Comparison of ENCODE assay signal across 33 mouse cellular contexts in genomic region chr10:62088411-62088810, GRCm38 (mm10). TPM values are rescaled to one million over a fixed set of nuclear protein-coding genes. Genes with fewer than 3 reads are reported as not detected.
DNase-seq lines count a peak whose midpoint lies in the region; ATAC-seq and TF ChIP-seq lines count a peak whose summit lies in the region.
"Had no signal": no experiment of that assay in that cellular context is flagged by ENCODE, and none has a peak within 500 bp of the region (broad histone marks: within the 10 kb centered on the region; RNA-seq: fewer than 3 reads in every experiment).

No protein-coding gene starts in this region.

- H3K36me3 ChIP-seq in limb, embryonic 14.5 days (ENCODE audit: control insufficient read depth, insufficient read depth, low read length) = no peaks in the 10 kb centered on the region
- no peaks in the 10 kb centered on the region for H3K36me3 ChIP-seq in limb, embryonic 10.5 days
- H3K36me3 ChIP-seq in embryonic facial prominence, embryonic 10.5 days (replicated peaks) = no peaks in the 10 kb centered on the region
- no peaks in the 10 kb centered on the region for H3K36me3 ChIP-seq in intestine, postnatal 0 days (ENCODE audit: control insufficient read depth, insufficient read depth)
- H3K36me3 ChIP-seq: embryonic facial prominence, embryonic 13.5 days; forebrain, embryonic 12.5 days; forebrain, embryonic 15.5 days; hindbrain, embryonic 13.5 days; intestine, embryonic 15.5 days had no signal

- no peaks in the 10 kb centered on the region for H3K27me3 ChIP-seq in limb, embryonic 14.5 days (ENCODE audit: control insufficient read depth, insufficient read depth, low read length)
- no peaks in the 10 kb centered on the region for H3K27me3 ChIP-seq in limb, embryonic 10.5 days (ENCODE audit: low read depth, poor library complexity, severe bottlenecking)
- no peaks in the 10 kb centered on the region for H3K27me3 ChIP-seq in embryonic facial prominence, embryonic 10.5 days (replicated peaks; ENCODE audit: low read depth, poor library complexity, severe bottlenecking)
- H3K27me3 ChIP-seq in intestine, postnatal 0 days (replicated peaks; ENCODE audit: control insufficient read depth, insufficient read depth, low read length) = no peaks in the 10 kb centered on the region
- H3K27me3 ChIP-seq: embryonic facial prominence, embryonic 13.5 days; forebrain, embryonic 12.5 days; forebrain, embryonic 15.5 days; hindbrain, embryonic 13.5 days; intestine, embryonic 15.5 days had no signal

- no peak for TF ChIP-seq POLR2A in limb, embryonic 14.5 days (IDR thresholded peaks at IDR 0.05; ENCODE audit: borderline replicate concordance, extremely low read depth, insufficient read depth, insufficient read length)

- peak; percentile 56 for DNase-seq in adrenal gland, adult 8-10 months
- DNase-seq in adrenal gland, postnatal 10 days = no peak
- no peak for DNase-seq in limb, embryonic 14.5 days (ENCODE audit: low spot score)
- no peak for DNase-seq in limb, embryonic 10.5 days (ENCODE audit: low spot score)
- DNase-seq in adrenal gland, postnatal 36 days = peak; percentile 35 to 43
- DNase-seq in embryonic facial prominence, embryonic 10.5 days (ENCODE audit: low spot score) = no peak
- DNase-seq: cerebellum, adult 11 months; cerebellum, adult 2 months; cerebellum, adult 9-11 months; cerebellum, postnatal 25 days; gastrocnemius, adult 2 months; gastrocnemius, postnatal 14 days; heart, adult 11 months; kidney, adult 18-20 months had no signal

- no peak for TF ChIP-seq CTCF in intestine, postnatal 0 days (IDR thresholded peaks at IDR 0.05; ENCODE audit: low read depth)

- ATAC-seq in limb, embryonic 14.5 days (ENCODE audit: low FRiP score, low read depth) = no peak
- no peak for ATAC-seq in intestine, postnatal 0 days
- ATAC-seq: CD4-positive, CD25-positive, alpha-beta regulatory T cell, adult 4 months; forebrain, embryonic 15.5 days; hindbrain, embryonic 16.5 days; intestine, embryonic 15.5 days had no signal

- no peak overlapping the region for H3K4me2 ChIP-seq in limb, embryonic 14.5 days (replicated peaks; ENCODE audit: low read depth, low read length, severe bottlenecking)
- no peak overlapping the region for H3K4me2 ChIP-seq in intestine, postnatal 0 days (replicated peaks; ENCODE audit: low read depth)
- H3K4me2 ChIP-seq: embryonic facial prominence, embryonic 13.5 days; forebrain, embryonic 12.5 days; forebrain, embryonic 15.5 days; heart, embryonic 11.5 days; hindbrain, embryonic 13.5 days; intestine, embryonic 15.5 days had no signal

- WGBS in limb, embryonic 14.5 days = 85% methylated on average over 5 of the region's 5 CpGs
- 83% methylated on average over 5 of the region's 5 CpGs for WGBS in limb, embryonic 10.5 days
- WGBS in embryonic facial prominence, embryonic 10.5 days = 83% methylated on average over 5 of the region's 5 CpGs
- 79% methylated on average over 5 of the region's 5 CpGs for WGBS in intestine, postnatal 0 days

- no peaks in the 10 kb centered on the region for H3K9me3 ChIP-seq in limb, embryonic 14.5 days (ENCODE audit: control insufficient read depth, low read length)
- no peaks in the 10 kb centered on the region for H3K9me3 ChIP-seq in limb, embryonic 10.5 days (replicated peaks)
- H3K9me3 ChIP-seq in embryonic facial prominence, embryonic 10.5 days = no peaks in the 10 kb centered on the region
- no peaks in the 10 kb centered on the region for H3K9me3 ChIP-seq in intestine, postnatal 0 days (ENCODE audit: control insufficient read depth)
- H3K9me3 ChIP-seq: embryonic facial prominence, embryonic 13.5 days; forebrain, embryonic 12.5 days; forebrain, embryonic 15.5 days; intestine, embryonic 15.5 days had no signal

- 0 out of 2 replicates have a peak overlapping the region, but pooled peaks have one; percentile 16 for H3K9ac ChIP-seq in limb, embryonic 14.5 days (ENCODE audit: low read depth, low read length, severe bottlenecking)
- H3K9ac ChIP-seq in intestine, postnatal 0 days (ENCODE audit: low read depth, low read length) = no peak overlapping the region
- H3K9ac ChIP-seq: embryonic facial prominence, embryonic 13.5 days; forebrain, embryonic 12.5 days; forebrain, embryonic 15.5 days; hindbrain, embryonic 13.5 days; intestine, embryonic 15.5 days had no signal

- H3K4me1 ChIP-seq in limb, embryonic 14.5 days (ENCODE audit: control insufficient read depth, insufficient read depth, low read length) = no peaks in the 10 kb centered on the region
- peaks cover 6% of the 10 kb centered on the region for H3K4me1 ChIP-seq in limb, embryonic 10.5 days
- peaks cover 9% of the 10 kb centered on the region for H3K4me1 ChIP-seq in embryonic facial prominence, embryonic 10.5 days
- H3K4me1 ChIP-seq in intestine, postnatal 0 days (replicated peaks; ENCODE audit: control insufficient read depth, insufficient read depth, low read length) = no peaks in the 10 kb centered on the region
- H3K4me1 ChIP-seq: forebrain, embryonic 12.5 days; forebrain, embryonic 15.5 days; hindbrain, embryonic 13.5 days; intestine, embryonic 15.5 days had no signal

- H3K4me3 ChIP-seq in limb, embryonic 14.5 days (replicated peaks; ENCODE audit: low read length) = no peak overlapping the region
- no peak overlapping the region for H3K4me3 ChIP-seq in limb, embryonic 10.5 days
- no peak overlapping the region for H3K4me3 ChIP-seq in embryonic facial prominence, embryonic 10.5 days
- no peak overlapping the region for H3K4me3 ChIP-seq in intestine, postnatal 0 days (ENCODE audit: low read depth, low read length)
- H3K4me3 ChIP-seq: embryonic facial prominence, embryonic 13.5 days; erythroblast, embryonic 14.5 days; forebrain, embryonic 12.5 days; forebrain, embryonic 15.5 days; gastrocnemius, adult 2 months; hindbrain, embryonic 13.5 days; intestine, embryonic 15.5 days had no signal

- H3K27ac ChIP-seq in limb, embryonic 14.5 days (replicated peaks; ENCODE audit: low read depth, low read length) = no peak overlapping the region
- H3K27ac ChIP-seq in limb, embryonic 10.5 days = no peak overlapping the region
- peak overlapping the region; percentile 35; the same call in 1 of the 2 replicates for H3K27ac ChIP-seq in embryonic facial prominence, embryonic 10.5 days (replicated peaks)
- no peak overlapping the region for H3K27ac ChIP-seq in intestine, postnatal 0 days (ENCODE audit: low read depth, low read length)
- H3K27ac ChIP-seq: embryonic facial prominence, embryonic 13.5 days; forebrain, embryonic 12.5 days; forebrain, embryonic 15.5 days; gastrocnemius, adult 2 months; hindbrain, embryonic 13.5 days; intestine, embryonic 15.5 days had no signal

RNA-seq across cellular contexts. Expression of gene Neurog3, which starts 44.5 kb away (rescaled TPM):
- not detected for total RNA-seq in adrenal gland, adult 8-10 months (2022)
- not detected for total RNA-seq in adrenal gland, postnatal 10 days (2021)
- not detected in 2 replicates for polyA plus RNA-seq in limb, embryonic 14.5 days (2012; rRNA removed)
- not detected in 2 replicates for polyA plus RNA-seq in limb, embryonic 14.5 days (2014; fragmentation: Nextera tagmentation; extraction: Ambion mirVana)
- polyA plus RNA-seq in limb, embryonic 10.5 days (2016; fragmentation: Nextera tagmentation; extraction: Ambion mirVana) = not detected in 2 replicates
- not detected for total RNA-seq in adrenal gland, postnatal 36 days (2021)
- 0.88 and 0.98 TPM in 2 replicates for polyA plus RNA-seq in embryonic facial prominence, embryonic 10.5 days (2016; fragmentation: Nextera tagmentation; extraction: Ambion mirVana)
- polyA plus RNA-seq in intestine, postnatal 0 days (2015; fragmentation: Nextera tagmentation; extraction: Ambion mirVana) = 1.4 and 1.5 TPM in 2 replicates
- total RNA-seq: common myeloid progenitor, adult 5-6 weeks; gastrocnemius, adult 2 months; gastrocnemius, postnatal 14 days; gastrocnemius, postnatal 4 days; heart, adult 8-10 months; heart, postnatal 25 days; hematopoietic stem cell, adult 5-6 weeks; MEL had no signal
- polyA plus RNA-seq: C2C12; CD4-positive, CD25-positive, alpha-beta regulatory T cell, adult 4 months; embryonic facial prominence, embryonic 13.5 days; erythroblast, embryonic 14.5 days; heart, embryonic 14.5 days; heart, postnatal 0 days; hindbrain, embryonic 16.5 days had no signal

RNA-seq across cellular contexts. Expression of gene Fam241b, which starts 55.3 kb away (rescaled TPM):
- 10 to 100 TPM in 2 of 4 experiments, 1 to 10 TPM in 2; 5.6 to 11.7 (median 8.7) TPM for total RNA-seq in adrenal gland, adult 8-10 months (2022)
- total RNA-seq in adrenal gland, postnatal 10 days (2021) = 1 to 10 TPM; 1.2 to 4.2 TPM
- 8.4 and 8.5 TPM in 2 replicates for polyA plus RNA-seq in limb, embryonic 14.5 days (2012; rRNA removed)
- 5.0 and 5.4 TPM in 2 replicates for polyA plus RNA-seq in limb, embryonic 14.5 days (2014; fragmentation: Nextera tagmentation; extraction: Ambion mirVana)
- polyA plus RNA-seq in limb, embryonic 10.5 days (2016; fragmentation: Nextera tagmentation; extraction: Ambion mirVana) = 9.0 and 12.6 TPM in 2 replicates
- 1 to 10 TPM; 2.2 to 5.5 TPM for total RNA-seq in adrenal gland, postnatal 36 days (2021)
- 17.4 and 18.0 TPM in 2 replicates for polyA plus RNA-seq in embryonic facial prominence, embryonic 10.5 days (2016; fragmentation: Nextera tagmentation; extraction: Ambion mirVana)
- 46.2 and 47.3 TPM in 2 replicates for polyA plus RNA-seq in intestine, postnatal 0 days (2015; fragmentation: Nextera tagmentation; extraction: Ambion mirVana)

Comparison
In these comparisons a context has a peak if more than half of its experiments do, and no peak if none do; other contexts are left out.
1. DNase-seq: peak in adrenal gland, adult 8-10 months (single experiment) and adrenal gland, postnatal 36 days (2 of 2); none in adrenal gland, postnatal 10 days (single experiment), limb, embryonic 14.5 days (single experiment), limb, embryonic 10.5 days (single experiment) and embryonic facial prominence, embryonic 10.5 days (single experiment).